Comparison of ENCODE assay signal across 8 mouse cellular contexts in genomic region chr12:83620694-83621093, GRCm38 (mm10). TPM values are rescaled to one million over a fixed set of nuclear protein-coding genes. Genes with fewer than 3 reads are reported as not detected.
DNase-seq lines count a peak whose midpoint lies in the region; ATAC-seq lines count a peak whose summit lies in the region.
"Not testable (repeated sequence)": the region's sequence is repeated elsewhere in the genome, so short reads cannot be mapped to it uniquely, and the experiment has no call there.

No protein-coding gene starts in this region.

- not testable (repeated sequence) for H3K4me1 ChIP-seq in heart, embryonic 14.5 days (ENCODE audit: control insufficient read depth in 2 of 2, insufficient read depth in 2 of 2, low read length in 2 of 2); kidney, embryonic 15.5 days; liver, embryonic 15.5 days (replicated peaks)

- H3K9me3 ChIP-seq in heart, embryonic 14.5 days (ENCODE audit: control insufficient read depth, low read length); kidney, embryonic 15.5 days (replicated peaks); liver, embryonic 15.5 days (replicated peaks): not testable (repeated sequence)

- H3K9ac ChIP-seq in heart, embryonic 14.5 days (ENCODE audit: low read length); kidney, embryonic 15.5 days; liver, embryonic 15.5 days: not testable (repeated sequence)

- H3K4me3 ChIP-seq in heart, embryonic 14.5 days (ENCODE audit: control insufficient read depth in 1 of 2, insufficient read depth in 1 of 2, low read depth in 1 of 2, low read length in 2 of 2): peak overlapping the region; percentile 24 to 34
- not testable (repeated sequence) for H3K4me3 ChIP-seq in kidney, embryonic 15.5 days (replicated peaks); liver, embryonic 15.5 days (replicated peaks)

- not testable (repeated sequence) for H3K36me3 ChIP-seq in heart, embryonic 14.5 days (ENCODE audit: control insufficient read depth, insufficient read depth, low read length); kidney, embryonic 15.5 days; liver, embryonic 15.5 days (replicated peaks)

- ATAC-seq in common myeloid progenitor, adult 5-6 weeks (replicated peaks; ENCODE audit: low read depth, poor library complexity, severe bottlenecking): peak; percentile 39
- peak; percentile 27; the same call in 1 of the 2 replicates for ATAC-seq in granulocyte monocyte progenitor cell, adult 5-6 weeks (replicated peaks; ENCODE audit: poor library complexity, severe bottlenecking)
- not testable (repeated sequence) for ATAC-seq in heart, embryonic 14.5 days (ENCODE audit: insufficient number of reproducible peaks, insufficient read depth, low FRiP score, low read depth); kidney, embryonic 15.5 days (replicated peaks; ENCODE audit: low FRiP score); liver, embryonic 15.5 days (ENCODE audit: insufficient read depth)
- ATAC-seq in megakaryocyte-erythroid progenitor cell, adult 5-6 weeks (replicated peaks; ENCODE audit: low FRiP score, low TSS enrichment, poor library complexity, severe bottlenecking): peak; percentile 50

- H3K27me3 ChIP-seq in heart, embryonic 14.5 days (ENCODE audit: control insufficient read depth, insufficient read depth, low read length); kidney, embryonic 15.5 days; liver, embryonic 15.5 days: not testable (repeated sequence)

- DNase-seq in CD4-positive, CD25-positive, alpha-beta regulatory T cell, adult 2 months (ENCODE audit: low read depth, low spot score): peak; percentile 28
- peak; percentile 8 for DNase-seq in thymus, postnatal 0 days (ENCODE audit: low spot score)

- H3K4me2 ChIP-seq in heart, embryonic 14.5 days (ENCODE audit: low read length): peak overlapping the region; percentile 52
- peak overlapping the region; percentile 38; the same call in 1 of the 2 replicates for H3K4me2 ChIP-seq in kidney, embryonic 15.5 days
- peak overlapping the region; percentile 40 for H3K4me2 ChIP-seq in liver, embryonic 15.5 days

- 43% methylated on average over 23 of the region's 23 CpGs for WGBS in heart, embryonic 14.5 days
- 63% methylated on average over 23 of the region's 23 CpGs for WGBS in kidney, embryonic 15.5 days
- WGBS in liver, embryonic 15.5 days (ENCODE audit: insufficient replicate concordance): 42% methylated on average over 23 of the region's 23 CpGs

- not testable (repeated sequence) for H3K27ac ChIP-seq in heart, embryonic 14.5 days (replicated peaks in 1 of 2; ENCODE audit: control insufficient read depth in 1 of 2, insufficient read depth in 1 of 2, low read depth in 2 of 2, low read length in 2 of 2); kidney, embryonic 15.5 days; liver, embryonic 15.5 days (replicated peaks)

RNA-seq across cellular contexts. Expression of gene Rbm25, which starts 10.3 kb away (rescaled TPM):
- total RNA-seq in common myeloid progenitor, adult 5-6 weeks (2017): 249 and 269 TPM in 2 replicates
- 191 and 240 TPM in 2 replicates for total RNA-seq in granulocyte monocyte progenitor cell, adult 5-6 weeks (2014; fragmentation: Nextera tagmentation)
- 177 and 275 TPM in 2 replicates for total RNA-seq in granulocyte monocyte progenitor cell, adult 5-6 weeks (2017)
- polyA plus RNA-seq in heart, embryonic 14.5 days (2014; fragmentation: Nextera tagmentation; extraction: Ambion mirVana): 140 and 157 TPM in 2 replicates
- 283 and 284 TPM in 2 replicates for polyA plus RNA-seq in kidney, embryonic 15.5 days (2015; fragmentation: Nextera tagmentation; extraction: Ambion mirVana)
- polyA plus RNA-seq in liver, embryonic 15.5 days (2015; fragmentation: Nextera tagmentation; extraction: Ambion mirVana): 92.7 and 93.2 TPM in 2 replicates
- 310 and 350 TPM in 2 replicates for total RNA-seq in megakaryocyte-erythroid progenitor cell, adult 5-6 weeks (2014; fragmentation: Nextera tagmentation)
- total RNA-seq in megakaryocyte-erythroid progenitor cell, adult 5-6 weeks (2017): 341 and 447 TPM in 2 replicates
- 200 and 229 TPM in 2 replicates for polyA plus RNA-seq in thymus, postnatal 0 days (2015; fragmentation: Nextera tagmentation; extraction: Ambion mirVana)

RNA-seq across cellular contexts. Expression of gene Zfyve1, which starts 23.7 kb away (rescaled TPM):
- total RNA-seq in common myeloid progenitor, adult 5-6 weeks (2017): 14.8 and 16.1 TPM in 2 replicates
- total RNA-seq in granulocyte monocyte progenitor cell, adult 5-6 weeks (2014; fragmentation: Nextera tagmentation): 8.9 and 15.0 TPM in 2 replicates
- total RNA-seq in granulocyte monocyte progenitor cell, adult 5-6 weeks (2017): 9.4 and 12.2 TPM in 2 replicates
- polyA plus RNA-seq in heart, embryonic 14.5 days (2014; fragmentation: Nextera tagmentation; extraction: Ambion mirVana): 13.9 and 16.6 TPM in 2 replicates
- polyA plus RNA-seq in kidney, embryonic 15.5 days (2015; fragmentation: Nextera tagmentation; extraction: Ambion mirVana): 18.5 and 20.1 TPM in 2 replicates
- 7.8 and 8.8 TPM in 2 replicates for polyA plus RNA-seq in liver, embryonic 15.5 days (2015; fragmentation: Nextera tagmentation; extraction: Ambion mirVana)
- total RNA-seq in megakaryocyte-erythroid progenitor cell, adult 5-6 weeks (2014; fragmentation: Nextera tagmentation): 14.2 and 20.2 TPM in 2 replicates
- 6.7 and 10.7 TPM in 2 replicates for total RNA-seq in megakaryocyte-erythroid progenitor cell, adult 5-6 weeks (2017)
- 11.1 and 14.5 TPM in 2 replicates for polyA plus RNA-seq in thymus, postnatal 0 days (2015; fragmentation: Nextera tagmentation; extraction: Ambion mirVana)
